Mouse (Mus musculus) neural tube, postnatal 0 days (tissue): ENCODE data around the gene Trappc5. TPM values are rescaled to one million over a fixed set of nuclear protein-coding genes. Genes with fewer than 3 reads are reported as not detected.

Source experiments
- polyA plus RNA-seq: library from polyadenylated mRNA; unstranded; fragments of >200 nt; fragmentation: Nextera tagmentation; extraction: Ambion mirVana; gene quantifications from 2 replicates; pipeline ENCODE4 v1.2.1, GENCODE M21; 2015

Trappc5 gene
- polyA plus RNA-seq, result 46.7 and 48.8 TPM in 2 replicates

DNA sequence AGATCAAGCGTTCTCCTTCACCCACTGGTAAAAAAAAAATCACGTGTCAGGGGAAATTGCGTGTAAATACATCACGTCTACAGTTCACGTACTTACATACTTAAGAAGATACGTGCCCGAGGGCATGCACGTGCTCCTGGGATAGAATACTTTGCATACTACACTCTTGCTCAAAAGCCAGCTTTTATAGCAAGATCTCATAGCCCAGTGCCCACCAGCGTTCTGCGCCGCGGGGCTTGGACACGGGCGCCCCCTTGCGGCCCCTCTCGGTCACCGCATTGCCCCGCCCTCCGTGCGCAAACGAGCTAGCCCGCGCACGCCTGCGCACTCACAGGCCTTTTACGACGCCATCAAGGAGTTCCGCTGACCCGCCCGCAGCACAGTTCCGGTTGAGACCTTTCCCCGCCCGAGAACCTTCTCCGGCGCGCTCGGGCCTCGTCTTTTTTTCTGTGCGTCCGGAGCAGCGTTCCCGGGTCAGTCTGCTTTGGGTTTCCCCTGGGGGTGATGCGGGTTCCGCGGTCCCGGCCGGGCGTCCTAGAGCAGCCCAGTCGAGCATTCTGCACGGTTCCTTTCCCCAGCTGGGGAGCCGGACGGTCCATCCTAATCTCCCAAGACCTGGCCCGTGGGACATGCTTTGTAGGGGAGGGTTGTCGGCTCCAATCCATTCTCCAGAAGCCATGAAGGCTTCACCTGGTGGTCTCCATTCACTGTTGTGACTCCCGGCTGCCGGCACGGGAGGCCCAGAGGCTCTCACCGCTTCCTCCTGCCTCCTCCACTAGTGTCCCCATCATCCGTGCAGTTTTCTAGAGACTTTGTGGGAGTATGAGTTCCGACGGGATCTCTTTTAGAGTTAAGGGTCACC is at the start of gene Trappc5:
Trappc5 (plus strand) TSS at position 169 of the 862 bp plus-strand sequence.

DNA sequence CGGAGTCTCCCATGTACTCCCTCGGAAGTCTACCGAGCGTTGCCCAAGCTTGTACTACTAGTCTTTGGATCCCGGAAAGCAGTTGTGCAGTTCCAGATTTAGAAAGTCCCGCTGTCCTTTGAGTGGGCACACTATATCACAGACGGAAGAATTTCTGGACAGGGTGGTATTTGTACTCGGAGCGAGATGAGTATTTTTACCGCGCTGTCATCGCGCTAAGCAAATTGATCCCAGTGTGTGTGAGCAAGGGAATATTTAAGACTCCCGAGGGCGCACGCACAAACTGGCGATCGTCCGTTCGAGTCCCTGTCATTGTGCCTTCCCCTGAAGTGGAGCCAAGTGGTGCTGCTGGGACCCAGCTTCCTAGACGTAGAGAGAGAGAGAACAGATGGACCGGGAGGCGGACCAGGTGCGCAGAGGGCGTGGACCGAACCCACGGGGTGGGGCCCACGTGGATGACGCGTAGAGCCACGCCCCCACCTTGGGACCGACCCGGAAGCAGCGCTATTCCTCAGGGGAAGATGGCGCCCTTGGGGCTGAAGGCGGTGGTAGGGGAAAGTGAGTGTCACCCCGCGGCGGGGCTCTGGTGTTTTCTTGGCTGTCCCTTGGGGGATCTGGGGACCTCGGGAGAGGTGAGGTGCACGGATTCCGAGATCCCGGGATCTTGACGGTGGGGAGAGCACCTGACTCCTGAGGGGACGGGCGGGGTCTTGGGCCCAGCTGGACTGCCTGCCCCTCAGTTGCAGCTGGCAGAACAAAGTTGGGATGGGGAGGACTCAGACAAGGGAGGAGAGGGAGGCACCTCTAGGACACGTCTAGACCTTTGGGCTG is 45.2 kb upstream of the Trappc5 start, which contains the start of gene Stxbp2:
Stxbp2 (plus strand) TSS at position 309 of the 831 bp plus-strand sequence.

GRCm38 (mm10) chr8:3655526-3655925 is 20.6 kb upstream of the Trappc5 start, which contains the start of gene Retn:
Retn (plus strand) TSS chr8:3655770.

GRCm38 (mm10) chr8:3665507-3665906 is 10.6 kb upstream of the Trappc5 start, which contains the start of gene Mcemp1:
Mcemp1 (plus strand) TSS chr8:3665754.

GRCm38 (mm10) chr8:3671980-3672491 is 4.1 kb upstream of the Trappc5 start, which contains the start of gene Fcor:
Fcor (minus strand) TSS chr8:3672362.

DNA sequence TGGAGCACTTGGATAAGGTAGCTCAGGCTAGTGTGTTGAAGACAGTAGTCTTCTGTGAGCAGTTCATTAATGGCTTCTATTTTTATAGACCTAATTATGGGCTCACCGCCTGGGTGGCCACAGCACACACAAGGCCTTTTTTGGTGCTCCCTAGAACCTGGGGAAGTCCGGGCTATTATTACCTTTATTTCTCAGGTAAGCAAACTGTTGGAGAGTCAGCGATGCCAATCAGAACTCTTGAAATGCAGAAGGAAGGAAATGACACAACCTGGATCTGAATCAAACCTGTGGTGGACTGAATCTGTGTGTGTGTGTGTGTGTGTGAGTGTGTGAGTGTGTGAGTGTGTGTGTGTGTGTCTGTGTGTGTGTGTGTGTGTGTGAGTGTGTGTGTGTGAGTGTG is 18.0 kb downstream of the Trappc5 start, which contains the start of gene Fcer2a:
Fcer2a (minus strand) TSS at position 55 of the 400 bp plus-strand sequence.

GRCm38 (mm10) chr8:3720551-3720950 is 44.5 kb downstream of the Trappc5 start, which contains the start of gene Clec4g:
Clec4g (minus strand) TSS chr8:3720651.

Other genes starting within 250 kb of the Trappc5 start
- gene Pex11g, start 208.6 kb upstream of the Trappc5 start, polyA plus RNA-seq, result 2.4 and 3.3 TPM in 2 replicates
- gene Tex45, start 205.4 kb upstream of the Trappc5 start, polyA plus RNA-seq, result 0.67 and 1.0 TPM in 2 replicates
- 44.1 and 45.6 TPM in 2 replicates for gene Zfp358, start 183.2 kb upstream of the Trappc5 start, polyA plus RNA-seq
- 81.0 and 92.5 TPM in 2 replicates for gene Mcoln1, start 175.8 kb upstream of the Trappc5 start, polyA plus RNA-seq
- gene Pnpla6, start 160.9 kb upstream of the Trappc5 start, polyA plus RNA-seq, result 40.4 and 43.1 TPM in 2 replicates
- 0.53 TPM in 1 of 2 replicates, not detected in the other for gene C330021F23Rik, start 108.3 kb upstream of the Trappc5 start, polyA plus RNA-seq
- gene Camsap3, start 89.0 kb upstream of the Trappc5 start, polyA plus RNA-seq, result 36.5 and 42.6 TPM in 2 replicates
- 33.8 and 39.0 TPM in 2 replicates for gene Xab2, start 55.0 kb upstream of the Trappc5 start, polyA plus RNA-seq
- 99.6 and 101 TPM in 2 replicates for gene Pet100, start 54.8 kb upstream of the Trappc5 start, polyA plus RNA-seq
- 3.1 and 4.0 TPM in 2 replicates for gene Pcp2, start 50.8 kb upstream of the Trappc5 start, polyA plus RNA-seq
- gene Stxbp2, start 45.3 kb upstream of the Trappc5 start, polyA plus RNA-seq, result 24.9 and 27.4 TPM in 2 replicates
- gene Retn, start 20.5 kb upstream of the Trappc5 start, polyA plus RNA-seq, result 0.58 and 0.90 TPM in 2 replicates
- gene Mcemp1, start 10.5 kb upstream of the Trappc5 start, polyA plus RNA-seq, result 0.25 TPM in 1 of 2 replicates, not detected in the other
- 35.1 and 36.4 TPM in 2 replicates for gene Fcor, start 3.9 kb upstream of the Trappc5 start, polyA plus RNA-seq
- 0.22 and 0.28 TPM in 2 replicates for gene Fcer2a, start 17.9 kb downstream of the Trappc5 start, polyA plus RNA-seq
- gene Clec4g, start 44.4 kb downstream of the Trappc5 start, polyA plus RNA-seq, result not detected in 2 replicates
- not detected in 2 replicates for gene Cd209a, start 72.7 kb downstream of the Trappc5 start, polyA plus RNA-seq
- gene Cd209e, start 178.0 kb downstream of the Trappc5 start, polyA plus RNA-seq, result not detected in 2 replicates
- gene Cd209d, start 202.3 kb downstream of the Trappc5 start, polyA plus RNA-seq, result not detected in 2 replicates